Mouse (Mus musculus): ENCODE data around the gene Nipal3. TPM values are rescaled to one million over a fixed set of nuclear protein-coding genes. Genes with fewer than 3 reads are reported as not detected.

The Nipal3 gene
- total and polyA plus RNA-seq, 3 experiments: 4.0 to 12.0 (median 6.4) TPM

DNA sequence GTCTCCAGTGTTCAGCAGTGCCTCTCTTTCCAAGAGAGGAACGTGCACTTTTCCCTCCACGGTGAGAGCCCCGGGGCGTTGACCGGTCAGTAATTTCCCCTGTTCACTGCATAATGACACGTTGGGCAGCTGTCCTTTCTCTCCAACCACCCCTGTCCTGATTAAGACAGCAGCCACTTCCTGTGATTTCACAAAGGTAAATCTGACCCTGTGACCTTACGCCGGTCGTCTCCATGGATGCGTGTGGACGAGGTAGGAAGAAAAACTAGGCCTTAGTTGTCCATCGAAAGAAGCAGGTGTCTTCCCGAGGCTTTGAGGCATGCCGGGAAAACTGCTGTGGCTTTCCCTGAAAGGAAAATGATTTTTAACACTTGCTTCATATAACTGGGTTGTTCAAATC lies 20.1 kb upstream of the Nipal3 start:
- Histone ChIP-seq H3K4me1 (ENCODE audit: control insufficient read depth in 1 of 2, insufficient read depth in 2 of 2) (no peaks in the 10 kb centered on the region), H3K79me2 (replicated peaks; ENCODE audit: control insufficient read depth, extremely low read depth, insufficient read depth, poor library complexity, severe bottlenecking) (no peaks in the 10 kb centered on the region), H3K27me3 (replicated peaks) (peaks cover 35% of the 10 kb centered on the region), H3K27ac (ENCODE audit: insufficient read depth, low read depth) (no peak overlapping the region), H3K9me3 (replicated peaks; ENCODE audit: low read length) (no peaks in the 10 kb centered on the region), H3K4me2 (ENCODE audit: insufficient read depth, low read depth, poor library complexity, severe bottlenecking) (no peak overlapping the region), H3K9ac (ENCODE audit: insufficient read depth, low read depth) (no peak overlapping the region), H3K4me3 (replicated peaks in 1 of 3; ENCODE audit: low read depth in 2 of 3, low read length in 2 of 3, poor library complexity in 1 of 3) (no peak overlapping the region), H3K36me3 (replicated peaks in 1 of 2; ENCODE audit: control insufficient read depth in 1 of 2, insufficient read depth in 1 of 2, low read length in 1 of 2) (no peaks in the 10 kb centered on the region)
- dilution Hi-C loops (cut with MboI; ENCODE audit: extremely low pct_ligation_motif_present, extremely low pct_unique_long_range_greater_than_20kb, low sequenced_read_pairs): no loop called here
- in situ Hi-C loops (cut with MboI; ENCODE audit: low pct_ligation_motif_present, low pct_unique_long_range_greater_than_20kb, low sequenced_read_pairs): loop anchor here (5.0 kb wide), 1 partner anchor 152 kb away; no protein-coding TSS in a partner anchor
- TF ChIP-seq RAD21 (IDR thresholded peaks at IDR 0.05; ENCODE audit: low read depth, low read length) (no peak), EP300 (IDR thresholded peaks at IDR 0.05; ENCODE audit: low read length) (no peak), NRF1 (IDR thresholded peaks at IDR 0.05; ENCODE audit: low read depth, low read length) (no peak), TBP (conservative IDR thresholded peaks at IDR 0.05; ENCODE audit: low read depth, low read length) (no peak), PAX5 (IDR thresholded peaks at IDR 0.05; ENCODE audit: low read length) (no peak), MAZ (IDR thresholded peaks at IDR 0.05; ENCODE audit: low read depth, low read length) (no peak), CTCF (conservative IDR thresholded peaks at IDR 0.05 in 1 of 2, IDR thresholded peaks at IDR 0.05 in 1 of 2; ENCODE audit: low read depth in 2 of 2, low read length in 2 of 2) (no peak), MXI1 (IDR thresholded peaks at IDR 0.05; ENCODE audit: low read depth, low read length) (no peak), ZC3H11A (IDR thresholded peaks at IDR 0.05; ENCODE audit: low read depth, low read length) (no peak), ETS1 (conservative IDR thresholded peaks at IDR 0.05; ENCODE audit: low read depth, low read length) (no peak)
- no peak for DNase-seq (ENCODE audit: extremely low read depth)

DNA sequence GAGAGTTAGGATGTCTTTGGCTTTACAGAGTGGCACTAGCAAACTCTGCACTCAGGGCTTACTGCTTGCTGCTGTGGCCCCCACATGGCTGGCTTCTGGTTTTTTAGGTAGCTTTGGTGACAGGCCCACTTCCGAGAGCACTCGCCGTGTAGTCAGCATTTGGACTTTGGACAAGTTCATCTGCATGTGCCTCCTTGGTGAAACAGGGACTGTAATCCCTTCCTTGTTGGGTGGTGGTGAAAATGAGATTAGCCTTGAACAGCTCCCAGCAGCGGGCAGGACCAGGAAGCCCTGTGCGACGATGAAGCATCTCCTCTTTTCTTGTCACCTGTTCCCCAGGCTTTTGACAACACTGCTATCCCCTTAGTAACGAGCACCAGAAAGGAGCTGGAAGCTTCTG lies 19.0 kb upstream of the Nipal3 start:
- Histone ChIP-seq H3K27ac (ENCODE audit: insufficient read depth, low read depth) (no peak overlapping the region), H3K79me2 (replicated peaks; ENCODE audit: control insufficient read depth, extremely low read depth, insufficient read depth, poor library complexity, severe bottlenecking) (no peaks in the 10 kb centered on the region), H3K36me3 (replicated peaks in 1 of 2; ENCODE audit: control insufficient read depth in 1 of 2, insufficient read depth in 1 of 2, low read length in 1 of 2) (no peaks in the 10 kb centered on the region), H3K9me3 (replicated peaks; ENCODE audit: low read length) (no peaks in the 10 kb centered on the region), H3K9ac (ENCODE audit: insufficient read depth, low read depth) (no peak overlapping the region), H3K4me3 (replicated peaks in 1 of 3; ENCODE audit: low read depth in 2 of 3, low read length in 2 of 3, poor library complexity in 1 of 3) (no peak overlapping the region), H3K27me3 (replicated peaks) (peaks cover 27% of the 10 kb centered on the region), H3K4me1 (ENCODE audit: control insufficient read depth in 1 of 2, insufficient read depth in 2 of 2) (no peaks in the 10 kb centered on the region), H3K4me2 (ENCODE audit: insufficient read depth, low read depth, poor library complexity, severe bottlenecking) (no peak overlapping the region)
- TF ChIP-seq GABPA (IDR thresholded peaks at IDR 0.05; ENCODE audit: insufficient replicate concordance, low read depth, low read length) (no peak), MAZ (IDR thresholded peaks at IDR 0.05; ENCODE audit: low read depth, low read length) (no peak), ZKSCAN1 (IDR thresholded peaks at IDR 0.05; ENCODE audit: borderline replicate concordance, low read depth, low read length) (no peak), KAT2A (IDR thresholded peaks at IDR 0.05; ENCODE audit: insufficient replicate concordance, low read length) (no peak), POLR2A (IDR thresholded peaks at IDR 0.05; ENCODE audit: low read depth, low read length) (no peak), MYC (IDR thresholded peaks at IDR 0.05; ENCODE audit: low read depth, low read length) (no peak), UBTF (IDR thresholded peaks at IDR 0.05; ENCODE audit: low read depth, low read length) (no peak), MEF2A (IDR thresholded peaks at IDR 0.05; ENCODE audit: borderline replicate concordance, low read depth, low read length) (no peak), NELFE (IDR thresholded peaks at IDR 0.05; ENCODE audit: low read depth, low read length) (no peak), RCOR1 (conservative IDR thresholded peaks at IDR 0.05; ENCODE audit: low read depth, low read length) (no peak), TCF12 (IDR thresholded peaks at IDR 0.05; ENCODE audit: low read depth, low read length) (no peak), ETS1 (conservative IDR thresholded peaks at IDR 0.05; ENCODE audit: low read depth, low read length) (no peak), RAD21 (IDR thresholded peaks at IDR 0.05; ENCODE audit: low read depth, low read length) (no peak), MAFK (IDR thresholded peaks at IDR 0.05; ENCODE audit: insufficient replicate concordance, low read length) (no peak)
- dilution Hi-C loops (cut with MboI; ENCODE audit: extremely low pct_ligation_motif_present, extremely low pct_unique_long_range_greater_than_20kb, low sequenced_read_pairs): no loop called here
- DNase-seq (ENCODE audit: extremely low read depth): no peak
- in situ Hi-C loops (cut with MboI; ENCODE audit: low pct_ligation_motif_present, low pct_unique_long_range_greater_than_20kb, low sequenced_read_pairs): loop anchor here (5.0 kb wide), 1 partner anchor 153 kb away; no protein-coding TSS in a partner anchor

Measured in CH12.LX (cell line).